Mouse (Mus musculus) adrenal gland, adult 8-10 months (tissue): ENCODE results near the gene Kalrn. TPM values are rescaled to one million over a fixed set of nuclear protein-coding genes. Genes with fewer than 3 reads are reported as not detected.
A peak's percentile ranks its signal among the peaks of the same experiment; 100 is the strongest.

ENCODE experiments used
- DNase-seq: peaks from one replicate; pipeline ENCODE4 v3.0.0; 2022
- total RNA-seq, 4 experiments: library from RNA; stranded (reverse); gene quantifications; 2 replicates each; pipeline ENCODE4 v1.2.4; 2022

Kalrn gene
- total RNA-seq, 4 experiments from 2014 or later = 11.2 to 18.8 (median 13.0) TPM

GRCm38 (mm10) chr16:34552731-34553130 is 20.6 kb downstream of the Kalrn start:
- DNase-seq = no peak

- DNase-seq = no peak
Measured at GRCm38 (mm10) chr16:34549470-34549999, 23.8 kb downstream of the Kalrn start.

DNA sequence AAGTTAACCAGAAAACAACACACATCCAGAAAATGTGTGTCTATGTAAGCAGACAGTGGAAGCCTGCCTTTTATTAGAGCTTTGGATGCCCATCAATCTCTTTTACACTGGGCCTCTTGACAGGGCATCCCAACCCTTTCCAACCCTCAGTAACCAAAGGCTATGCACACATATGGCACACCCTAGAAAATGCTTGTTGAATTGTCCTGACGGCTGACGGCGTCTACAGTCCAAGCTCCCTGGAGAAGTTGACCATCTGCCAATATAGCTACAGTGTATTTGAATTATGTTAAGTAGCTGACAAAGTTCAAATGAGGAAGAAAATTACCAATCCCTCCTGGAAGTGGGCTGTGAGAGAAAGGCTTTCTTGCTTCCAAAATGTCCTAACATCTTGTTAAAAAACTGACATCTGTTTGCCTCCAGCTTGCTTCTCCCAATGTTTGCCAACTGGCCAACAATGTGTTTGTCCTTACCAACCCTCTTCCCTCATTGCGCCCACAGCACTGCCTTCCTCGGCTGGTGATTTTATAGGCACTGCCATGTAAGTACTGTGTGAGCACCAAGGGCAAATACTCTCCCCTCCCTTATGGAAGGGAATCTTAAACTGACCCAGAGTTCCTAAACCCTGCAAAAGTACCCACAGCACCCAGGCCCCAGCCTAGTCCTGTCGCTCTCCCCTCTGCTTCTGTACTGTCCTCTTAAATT is 26.4 kb downstream of the Kalrn start:
- no peak for DNase-seq

DNA sequence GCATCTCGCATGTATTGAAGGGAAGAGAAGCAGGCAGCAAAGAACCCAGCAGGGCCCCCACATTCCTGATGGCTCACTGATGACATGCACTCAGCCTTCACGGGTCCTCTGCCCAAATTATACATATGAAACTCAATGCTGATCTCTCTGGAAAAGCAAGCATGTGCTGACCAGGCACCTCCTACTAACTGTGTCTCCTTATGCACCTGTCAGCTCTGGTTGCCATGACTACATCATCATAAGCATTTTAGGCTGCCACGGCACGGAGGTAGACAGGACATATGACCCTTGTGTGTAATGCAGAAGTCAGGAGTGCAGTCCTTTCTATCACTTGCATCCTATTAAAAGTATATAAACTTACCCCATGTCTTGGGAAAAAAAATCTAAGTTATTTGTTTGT is 29.6 kb downstream of the Kalrn start:
- DNase-seq = no peak

DNA sequence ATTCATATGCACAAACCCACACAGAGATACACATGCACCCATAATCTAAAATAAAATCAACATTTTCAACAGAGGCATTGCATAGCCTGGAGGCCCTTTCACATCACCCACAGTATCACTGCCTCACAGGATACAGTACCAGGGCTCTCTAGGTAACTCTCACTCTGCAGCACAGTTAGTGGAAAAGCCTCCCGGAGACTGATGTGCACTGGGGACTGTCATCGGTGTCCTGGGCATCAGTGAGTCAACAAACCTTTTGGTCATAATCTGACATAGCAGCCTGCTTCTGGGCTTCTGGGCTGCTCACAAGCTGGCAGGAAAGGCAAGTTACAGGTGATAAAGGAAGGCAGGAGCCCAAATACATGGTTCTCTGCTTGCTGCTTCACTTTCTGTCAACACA is 31.0 kb downstream of the Kalrn start:
- no peak for DNase-seq

DNA sequence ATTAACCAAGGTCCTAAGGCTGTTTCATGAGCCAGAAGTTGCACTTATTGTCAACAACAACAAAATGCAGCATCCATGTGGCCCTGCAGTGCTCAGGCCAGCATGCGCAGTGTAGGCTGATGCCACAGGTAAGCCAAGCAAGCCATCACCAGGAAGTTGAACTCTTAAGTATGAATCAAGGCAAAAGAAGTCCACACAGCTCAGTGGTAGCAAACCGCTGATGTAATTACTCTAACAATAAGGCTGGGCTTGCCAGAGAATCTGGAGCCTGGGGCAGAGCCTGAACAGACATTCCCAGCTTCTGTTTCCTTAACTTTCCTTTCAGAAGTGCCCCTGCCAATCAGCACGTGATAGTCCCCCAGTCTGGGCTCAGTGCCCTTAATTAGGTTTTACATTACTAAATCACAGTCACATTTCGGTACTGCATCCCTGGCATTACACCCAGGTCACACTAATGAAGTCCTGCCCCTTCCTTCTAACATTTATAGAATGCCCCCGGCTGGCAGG is 34.6 kb downstream of the Kalrn start:
- DNase-seq = no peak

- DNase-seq = no peak
Measured at GRCm38 (mm10) chr16:34536300-34536699, 37.0 kb downstream of the Kalrn start.

- peak; percentile 67 for DNase-seq
Measured at GRCm38 (mm10) chr16:34535135-34535534, 38.2 kb downstream of the Kalrn start.

DNA sequence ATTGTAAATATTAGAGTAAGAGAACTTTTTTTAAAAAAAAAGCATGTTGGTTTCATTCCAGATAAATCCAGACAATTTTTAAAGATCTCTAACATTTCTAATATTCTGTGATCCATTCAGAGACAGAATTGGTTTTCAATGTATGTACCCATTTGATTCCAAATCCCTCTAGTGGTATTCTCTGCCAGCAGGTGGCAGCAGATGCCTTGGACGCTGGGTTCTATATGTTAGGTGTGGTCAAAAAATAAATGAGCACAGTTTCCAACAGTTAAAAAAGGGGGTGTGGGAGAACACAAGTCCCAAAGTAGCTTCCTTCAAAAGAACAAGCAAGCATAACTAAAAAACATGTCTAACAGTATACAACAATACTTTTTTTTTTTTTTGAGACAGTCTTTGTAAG is 41.8 kb downstream of the Kalrn start:
- no peak for DNase-seq

- no peak for DNase-seq
Measured at GRCm38 (mm10) chr16:34530029-34530428, 43.3 kb downstream of the Kalrn start.

- DNase-seq = no peak
Measured at GRCm38 (mm10) chr16:34528234-34528983, 44.9 kb downstream of the Kalrn start.

GRCm38 (mm10) chr16:34526378-34526777 is 47.0 kb downstream of the Kalrn start:
- no peak for DNase-seq

DNA sequence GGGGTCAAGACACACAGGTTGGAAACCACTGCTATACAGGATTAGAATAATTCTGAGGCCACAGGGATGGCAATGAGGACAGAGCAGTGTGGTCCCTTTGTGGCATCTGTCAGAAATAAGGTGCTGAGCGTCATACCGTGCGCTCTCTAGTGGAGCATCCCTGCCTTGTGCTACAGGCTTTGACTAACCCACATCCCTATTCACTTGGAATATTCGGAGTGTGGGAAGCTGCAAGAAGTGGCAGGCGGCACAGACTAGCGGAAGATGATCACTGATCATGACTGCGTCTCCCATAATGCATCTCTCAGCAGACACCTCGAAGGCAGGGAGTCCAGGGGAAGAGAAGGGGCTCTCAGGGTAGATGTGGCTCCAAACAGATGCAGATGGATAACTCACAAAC is 47.5 kb downstream of the Kalrn start:
- DNase-seq = no peak

- no peak for DNase-seq
Measured at GRCm38 (mm10) chr16:34525205-34525604, 48.1 kb downstream of the Kalrn start.

DNA sequence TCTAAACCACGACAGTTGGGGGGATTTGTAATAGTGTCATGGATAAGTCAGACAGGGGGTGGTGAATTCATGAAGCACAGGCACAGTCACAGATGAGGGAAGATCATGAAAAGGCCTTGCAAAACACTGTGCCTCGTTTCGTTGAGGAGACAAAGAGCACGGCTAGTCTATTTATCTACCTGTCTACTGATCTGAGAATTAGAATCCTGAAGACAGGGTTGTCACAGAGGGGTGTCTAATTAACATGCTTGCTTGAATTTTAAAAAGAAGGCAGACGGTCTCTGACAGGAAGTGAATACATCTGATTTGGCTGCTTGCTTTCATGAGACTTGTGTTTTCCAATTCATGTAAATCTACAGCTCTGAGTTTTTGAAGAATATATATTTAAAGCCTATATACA is 52.3 kb downstream of the Kalrn start:
- no peak for DNase-seq

GRCm38 (mm10) chr16:34516891-34517398 is 56.4 kb downstream of the Kalrn start:
- DNase-seq = no peak

DNA sequence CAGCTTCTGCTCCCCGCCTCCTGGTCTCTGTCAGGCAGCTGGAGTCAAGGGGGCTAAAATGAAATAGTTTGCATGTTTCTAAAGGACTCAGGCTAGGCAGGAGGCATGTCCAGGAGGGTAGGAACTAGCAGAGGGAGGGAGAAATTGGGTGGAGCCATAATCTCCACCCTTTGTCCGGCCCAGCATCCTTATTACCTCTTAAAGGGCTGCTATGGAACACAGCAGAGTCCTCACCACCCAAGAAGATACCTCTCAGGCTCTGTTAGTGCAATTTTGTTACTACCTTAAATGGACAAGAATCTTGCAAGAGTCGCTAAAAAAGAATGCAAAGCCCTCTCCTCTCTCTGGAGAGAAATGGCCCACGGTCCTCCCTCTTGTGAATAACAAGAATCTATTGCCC is 57.8 kb downstream of the Kalrn start:
- no peak for DNase-seq

DNA sequence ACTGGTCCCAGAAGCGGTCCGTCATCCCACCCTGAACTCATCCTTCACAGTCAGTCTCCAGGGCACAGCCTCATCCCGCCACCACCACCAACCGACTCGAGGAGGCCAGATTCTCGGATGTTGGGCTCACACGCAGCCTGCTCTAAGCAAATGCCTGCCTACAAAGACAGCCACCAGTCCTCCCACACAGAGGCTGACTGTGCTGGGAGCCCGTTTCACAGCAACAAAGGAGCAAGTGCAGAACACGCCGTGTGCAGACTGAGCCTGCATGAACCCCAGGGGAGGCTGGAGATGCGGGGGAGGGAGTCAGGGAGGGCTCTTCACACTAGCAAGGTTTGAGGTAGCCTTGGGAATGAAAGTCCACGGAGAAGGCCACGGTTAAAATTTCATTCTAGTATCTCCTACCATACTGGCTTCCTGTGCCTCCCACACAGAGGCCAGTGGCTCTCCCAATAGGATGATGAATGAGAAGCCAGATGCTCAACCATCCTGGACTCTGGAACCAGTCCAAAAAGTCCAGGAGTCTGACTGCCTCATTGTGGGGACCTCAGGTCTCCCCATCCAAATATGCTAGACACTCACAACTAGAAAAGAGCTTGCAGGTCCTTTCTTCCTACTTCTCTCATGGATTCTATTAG is 59.3 kb downstream of the Kalrn start:
- DNase-seq = no peak

DNA sequence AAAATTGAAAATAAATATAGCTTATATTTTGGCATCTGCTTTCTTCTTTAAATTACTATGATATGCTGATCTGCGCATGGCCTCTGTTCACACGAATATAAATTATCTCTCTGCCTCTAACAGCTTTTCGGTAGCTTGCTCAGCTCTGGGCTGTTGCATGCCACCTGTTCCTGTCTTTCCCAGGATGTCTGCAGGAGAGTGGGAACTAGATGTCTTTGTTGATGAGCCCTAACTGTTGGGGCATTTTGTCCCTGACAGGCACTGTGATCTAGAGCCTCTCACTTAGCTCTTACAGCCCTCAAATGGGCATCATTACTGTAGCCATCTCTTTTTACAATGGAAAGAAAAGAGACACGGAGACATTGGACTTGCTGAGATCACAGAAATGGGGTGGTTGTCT is 61.0 kb downstream of the Kalrn start:
- no peak for DNase-seq

DNA sequence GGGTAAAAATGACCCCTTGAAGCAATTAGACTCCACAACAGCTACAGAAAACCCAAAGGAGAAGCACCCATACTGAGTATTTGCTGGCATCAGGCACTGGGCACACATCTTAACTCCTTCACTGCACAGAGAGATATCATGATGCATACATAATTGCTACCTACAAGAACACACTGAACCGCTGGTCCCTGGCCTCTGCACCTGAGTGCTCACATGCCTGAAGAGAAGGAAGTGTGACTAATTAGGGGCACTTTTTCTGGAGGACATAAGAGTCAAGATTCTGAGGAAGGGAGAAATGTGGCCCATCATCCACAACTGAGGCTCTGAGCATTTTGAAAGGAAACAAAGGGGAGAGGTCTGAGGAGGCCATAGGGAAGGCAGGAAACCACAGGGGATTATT is 65.2 kb downstream of the Kalrn start:
- DNase-seq = no peak

- no peak for DNase-seq
Measured at GRCm38 (mm10) chr16:34506048-34506447, 67.3 kb downstream of the Kalrn start.

DNA sequence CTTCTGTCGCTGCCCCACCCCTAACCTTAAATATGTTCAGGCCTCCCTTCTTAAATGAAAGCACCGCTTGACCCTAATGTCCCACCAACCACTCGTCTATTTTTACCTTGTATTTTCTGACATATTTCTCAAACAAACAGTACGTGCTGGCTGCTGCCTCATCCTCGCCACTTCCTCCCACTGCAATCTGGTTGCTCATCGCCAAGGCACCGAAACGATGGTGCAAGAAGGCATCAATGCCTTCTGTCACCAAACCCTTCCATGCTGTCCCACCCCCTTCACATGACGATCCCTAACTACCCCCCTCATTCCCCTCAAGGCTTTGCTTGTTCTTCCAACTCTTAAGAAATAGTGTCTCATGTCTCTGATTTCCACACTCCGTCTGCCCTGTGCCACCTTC is 69.1 kb downstream of the Kalrn start:
- DNase-seq = no peak

GRCm38 (mm10) chr16:34502110-34502509 is 71.2 kb downstream of the Kalrn start:
- DNase-seq = no peak
